Mouse (Mus musculus) erythroblast, embryonic 14.5 days (primary cell): ENCODE measurements around the gene Ramac. TPM values are rescaled to one million over a fixed set of nuclear protein-coding genes. Genes with fewer than 3 reads are reported as not detected.

Source experiments
- H3K27me3 ChIP-seq: 2 replicates; pipeline ENCODE4 v1.6.1; 2012; ENCODE audit warnings: inconsistent platforms; ENCODE audit not compliant: control insufficient read depth
- H3K36me3 ChIP-seq: 2 replicates; pipeline ENCODE4 v1.6.1; 2012; ENCODE audit warnings: mild to moderate bottlenecking, inconsistent platforms; ENCODE audit not compliant: control insufficient read depth
- H3K4me1 ChIP-seq: 2 replicates; pipeline ENCODE4 v1.6.1; 2012; ENCODE audit warnings: inconsistent platforms; ENCODE audit not compliant: control insufficient read depth
- H3K4me3 ChIP-seq: replicated peaks from 2 replicates; pipeline ENCODE3; 2012; ENCODE audit warnings: moderate library complexity, mild to moderate bottlenecking, inconsistent platforms
- H3K9me3 ChIP-seq: 2 replicates; pipeline ENCODE4 v1.6.1; 2012; ENCODE audit warnings: low read length, inconsistent platforms, mixed read lengths; ENCODE audit not compliant: control insufficient read depth
- GATA1 ChIP-seq: IDR thresholded peaks from 2 replicates; pipeline ENCODE4 v1.6.1; 2012; ENCODE audit warnings: low read length, inconsistent platforms, mixed read lengths
- TAL1 ChIP-seq: IDR thresholded peaks from 3 replicates; pipeline ENCODE4 v1.6.1; 2012; ENCODE audit warnings: low read length, inconsistent platforms, mixed read lengths
- polyA plus RNA-seq: library from polyadenylated mRNA; stranded (reverse); fragments of >175 nt; gene quantifications from 2 replicates; pipeline ENCODE4 v1.2.3, GENCODE M21; 2012

Ramac gene
- polyA plus RNA-seq, 1 experiment = 2.3 TPM

- TF ChIP-seq GATA1 (no peak), TAL1 (no peak)
- Histone ChIP-seq H3K27me3 (no peaks in the 10 kb centered on the region), H3K36me3 (no peaks in the 10 kb centered on the region), H3K9me3 (no peaks in the 10 kb centered on the region), H3K4me3 (no peak overlapping the region), H3K4me1 (peaks cover under 1% of the 10 kb centered on the region)
These were observed 31.5 kb upstream of the Ramac start for GRCm38 (mm10) chr7:81731181-81731651.

- H3K27me3 ChIP-seq = no peaks in the 10 kb centered on the region
- TF ChIP-seq GATA1 (no peak), TAL1 (no peak)
- H3K36me3 ChIP-seq = no peaks in the 10 kb centered on the region
- no peak overlapping the region for H3K4me3 ChIP-seq
- H3K4me1 ChIP-seq = no peaks in the 10 kb centered on the region
- no peaks in the 10 kb centered on the region for H3K9me3 ChIP-seq
These were observed 30.3 kb upstream of the Ramac start for GRCm38 (mm10) chr7:81732183-81733089.

GRCm38 (mm10) chr7:81735300-81736048, 27.3 kb upstream of the Ramac start:
- Histone ChIP-seq H3K9me3 (no peaks in the 10 kb centered on the region), H3K4me1 (no peaks in the 10 kb centered on the region), H3K27me3 (no peaks in the 10 kb centered on the region), H3K36me3 (no peaks in the 10 kb centered on the region), H3K4me3 (no peak overlapping the region)
- TF ChIP-seq GATA1 (no peak), TAL1 (no peak)

- Histone ChIP-seq H3K4me1 (no peaks in the 10 kb centered on the region), H3K9me3 (no peaks in the 10 kb centered on the region), H3K27me3 (no peaks in the 10 kb centered on the region), H3K4me3 (no peak overlapping the region), H3K36me3 (no peaks in the 10 kb centered on the region)
- no peak for TF ChIP-seq TAL1
- TF ChIP-seq GATA1 = no peak
These were observed 23.9 kb upstream of the Ramac start for GRCm38 (mm10) chr7:81738720-81739385.

GRCm38 (mm10) chr7:81740010-81740409, 22.7 kb upstream of the Ramac start:
- Histone ChIP-seq H3K36me3 (no peaks in the 10 kb centered on the region), H3K9me3 (no peaks in the 10 kb centered on the region)
- TF ChIP-seq GATA1 (no peak), TAL1 (no peak)

GRCm38 (mm10) chr7:81744145-81744544, 18.6 kb upstream of the Ramac start:
- Histone ChIP-seq H3K4me1 (no peaks in the 10 kb centered on the region), H3K27me3 (no peaks in the 10 kb centered on the region; the same call in 1 of the 2 replicates), H3K9me3 (peaks cover 3% of the 10 kb centered on the region; the same call in 1 of the 2 replicates), H3K4me3 (no peak overlapping the region), H3K36me3 (no peaks in the 10 kb centered on the region)
- TF ChIP-seq TAL1 (no peak), GATA1 (no peak)

More at GRCm38 (mm10) chr7:81740010-81740409, 22.7 kb upstream of the Ramac start:
- Histone ChIP-seq H3K4me1 (no peaks in the 10 kb centered on the region), H3K27me3 (no peaks in the 10 kb centered on the region), H3K4me3 (no peak overlapping the region)

GRCm38 (mm10) chr7:81747956-81748355, 14.8 kb upstream of the Ramac start:
- Histone ChIP-seq H3K27me3 (no peaks in the 10 kb centered on the region; the same call in 1 of the 2 replicates), H3K36me3 (no peaks in the 10 kb centered on the region), H3K9me3 (peaks cover 3% of the 10 kb centered on the region; the same call in 1 of the 2 replicates), H3K4me3 (no peak overlapping the region), H3K4me1 (no peaks in the 10 kb centered on the region)
- TF ChIP-seq GATA1 = no peak
- no peak for TF ChIP-seq TAL1

- Histone ChIP-seq H3K9me3 (no peaks in the 10 kb centered on the region; the same call in 1 of the 2 replicates), H3K36me3 (peaks cover 5% of the 10 kb centered on the region), H3K4me1 (peaks cover 31% of the 10 kb centered on the region), H3K4me3 (peak overlapping the region; percentile 74), H3K27me3 (no peaks in the 10 kb centered on the region)
- no peak for TF ChIP-seq TAL1
- no peak for TF ChIP-seq GATA1
These were observed 553 bp downstream of the Ramac start for GRCm38 (mm10) chr7:81763110-81763845.
